Mouse (Mus musculus) layer of hippocampus, adult 9-11 months (tissue): ENCODE measurements around the gene Mrgprb2.

ENCODE experiments used
- DNase-seq: peaks from one replicate; pipeline ENCODE4 v3.0.0; 2022

Mrgprb2 gene

DNA sequence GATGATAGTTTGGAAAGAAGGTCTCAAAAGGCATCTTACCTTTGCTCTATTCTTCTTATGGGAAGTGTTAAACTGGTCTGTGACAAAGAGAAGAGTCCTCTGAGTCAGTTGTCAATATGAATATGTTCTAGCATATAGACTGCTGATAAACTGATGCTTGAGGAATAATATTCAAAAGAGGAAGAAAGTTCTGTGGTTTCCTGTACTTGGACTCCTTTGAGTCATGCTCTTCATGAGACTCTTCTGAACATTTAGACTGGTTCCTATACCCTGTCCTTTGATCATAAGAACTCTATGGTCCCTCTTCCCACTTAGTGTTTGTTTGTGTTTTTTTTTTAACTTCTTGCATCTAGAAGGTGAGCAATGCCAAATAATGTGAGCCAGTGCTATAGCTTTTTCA lies at the start of gene Mrgprb2:
Gene Mrgprb2 (minus strand): TSS at position 101 of the 400 bp plus-strand sequence.
- DNase-seq, result no peak
